Mouse (Mus musculus) right cerebral cortex, adult 18-20 months (tissue): Measurements from ENCODE around the gene Akt2.

Source experiments
- DNase-seq: peaks from one replicate; pipeline ENCODE4 v3.0.0; 2022; ENCODE audit warnings: mixed read lengths

Akt2 gene

DNA sequence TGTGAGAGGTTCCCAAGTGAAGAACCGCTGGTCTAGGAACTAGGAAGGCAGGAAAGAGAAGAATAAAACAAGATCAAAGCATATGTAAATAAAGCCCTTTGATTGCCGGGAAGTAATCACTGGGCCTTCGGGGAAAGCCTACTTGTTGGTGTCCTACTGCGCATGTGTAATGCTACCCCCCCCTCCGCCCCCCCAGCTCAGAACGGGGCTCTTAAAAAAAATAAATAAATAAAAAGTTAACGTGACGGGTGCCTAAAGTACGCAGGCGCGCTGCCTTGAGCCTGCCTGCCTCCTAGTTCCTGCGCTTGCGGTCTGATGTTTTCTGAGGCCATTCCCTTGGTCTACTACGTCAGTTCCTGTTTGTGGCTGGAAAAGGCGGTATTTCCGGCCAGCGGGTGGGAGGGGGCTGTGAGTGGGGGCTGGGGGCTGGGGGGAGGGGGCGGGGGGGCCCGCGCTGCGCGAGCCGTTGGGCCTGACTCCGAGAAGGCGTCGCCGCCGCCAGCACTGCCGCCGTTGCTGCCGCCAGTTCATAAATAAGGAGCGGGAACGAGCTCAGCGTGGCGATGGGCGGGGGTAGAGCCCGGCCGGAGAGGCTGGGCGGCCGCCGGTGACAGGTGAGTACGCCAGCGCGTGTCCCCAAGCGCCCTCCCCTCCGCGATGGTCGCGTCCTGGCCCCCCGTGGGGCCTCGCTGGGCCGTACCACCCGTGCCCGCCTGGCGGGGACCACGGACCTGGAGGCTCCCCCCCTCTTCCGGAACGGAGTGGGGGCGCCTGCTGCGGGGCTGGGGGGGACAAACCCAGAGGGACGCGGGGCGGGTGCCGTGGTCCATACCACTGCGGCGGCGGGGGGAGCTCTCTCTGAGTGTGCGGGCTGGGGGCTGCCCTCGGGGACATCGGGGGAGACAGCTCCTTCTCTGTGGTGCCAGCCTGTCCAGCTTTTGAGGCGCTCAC, at the start of gene Akt2:
Gene Akt2, plus strand, starts transcription at position 287 of the 951 bp plus-strand sequence.
- DNase-seq: peak; percentile 95

DNA sequence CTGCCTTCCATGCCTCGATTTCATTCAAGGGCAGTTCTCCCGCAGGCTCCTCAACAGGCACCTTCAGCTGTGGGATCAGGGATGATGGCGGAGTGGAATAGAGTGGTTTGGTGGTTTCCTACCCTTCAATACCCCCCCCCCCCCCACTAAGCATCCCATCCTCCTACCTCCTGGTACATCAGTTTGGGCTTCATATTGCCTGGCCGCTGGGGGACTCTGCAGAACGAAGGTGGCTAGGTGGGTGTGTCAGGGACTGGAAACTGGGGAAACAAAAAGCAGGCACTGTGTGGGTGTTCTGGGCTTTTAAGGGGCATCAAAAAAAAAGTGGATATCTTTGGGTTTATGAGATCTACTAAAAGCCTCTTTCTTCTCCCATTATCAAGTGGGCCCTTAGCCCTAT, 49.4 kb upstream of the Akt2 start:
- no peak for DNase-seq

DNA sequence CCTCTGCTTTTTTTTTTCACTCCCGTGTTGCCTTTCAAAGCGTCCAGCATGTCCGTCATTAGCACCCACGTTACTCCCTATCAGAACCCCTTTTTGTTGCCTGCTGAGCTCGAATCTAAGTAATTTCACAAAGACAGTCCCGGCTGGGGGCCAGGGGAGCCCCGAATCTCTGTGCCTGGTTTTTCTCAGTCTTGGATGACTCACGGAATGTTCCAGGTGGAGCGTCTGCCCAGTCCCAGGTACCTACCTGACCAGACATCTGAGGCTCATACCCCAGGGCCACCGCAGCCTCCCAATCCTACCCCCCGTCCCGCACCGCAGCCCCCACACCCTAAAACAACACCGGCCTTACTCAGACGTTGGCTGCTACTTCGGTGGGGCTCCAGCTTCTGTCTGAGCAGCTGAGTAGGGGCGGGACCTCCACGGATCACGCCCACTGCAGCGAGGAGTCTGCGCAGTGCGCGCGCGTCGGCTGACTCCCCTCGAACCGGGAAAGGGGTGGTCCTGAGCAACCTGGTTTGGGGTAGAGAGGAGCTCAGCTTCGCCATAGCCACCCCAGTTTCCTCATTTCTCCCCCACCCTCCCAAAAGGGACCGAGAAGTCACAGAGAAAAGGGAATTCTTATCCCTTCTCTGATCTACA, 48.8 kb upstream of the Akt2 start:
- peak; percentile 94 for DNase-seq

DNA sequence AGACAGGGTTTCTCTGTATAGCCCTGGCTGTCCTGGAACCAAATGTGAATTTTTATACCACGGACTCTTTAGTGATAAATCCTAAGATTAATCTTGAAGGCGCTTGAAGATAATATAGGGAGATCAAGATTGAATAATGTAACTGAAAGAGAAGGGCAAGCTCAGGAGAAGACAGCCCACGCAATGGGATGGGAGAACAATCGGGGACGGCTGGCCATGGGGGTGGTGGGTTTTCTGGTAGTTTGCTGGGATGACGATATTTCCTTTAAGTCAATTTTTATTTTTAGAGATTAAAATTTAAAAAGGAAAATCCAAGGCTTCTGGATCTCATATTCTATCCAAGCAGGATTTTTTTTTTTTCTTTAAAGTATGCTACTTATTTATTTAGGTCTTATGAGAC, 48.3 kb upstream of the Akt2 start:
- DNase-seq: no peak

DNA sequence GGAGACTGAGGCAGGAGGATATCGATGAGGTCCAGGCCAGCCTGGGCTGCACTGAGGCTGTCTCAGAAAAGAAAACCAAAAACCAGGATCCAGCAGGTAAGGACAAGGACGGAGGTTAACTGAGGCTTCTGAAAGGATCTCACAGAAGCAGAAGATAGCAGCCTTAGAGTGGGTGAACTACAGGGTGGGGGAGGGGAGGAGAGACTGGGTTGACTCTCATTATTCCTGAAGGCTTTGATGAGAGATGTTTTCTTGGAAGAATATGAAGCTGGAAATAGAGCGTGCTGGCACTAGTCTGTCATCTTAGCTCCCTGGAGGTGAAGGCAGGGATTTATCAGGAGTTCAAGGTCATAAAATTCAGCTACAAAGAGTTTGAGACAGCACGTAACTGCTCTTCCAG, 47.5 kb upstream of the Akt2 start:
- DNase-seq: no peak

DNA sequence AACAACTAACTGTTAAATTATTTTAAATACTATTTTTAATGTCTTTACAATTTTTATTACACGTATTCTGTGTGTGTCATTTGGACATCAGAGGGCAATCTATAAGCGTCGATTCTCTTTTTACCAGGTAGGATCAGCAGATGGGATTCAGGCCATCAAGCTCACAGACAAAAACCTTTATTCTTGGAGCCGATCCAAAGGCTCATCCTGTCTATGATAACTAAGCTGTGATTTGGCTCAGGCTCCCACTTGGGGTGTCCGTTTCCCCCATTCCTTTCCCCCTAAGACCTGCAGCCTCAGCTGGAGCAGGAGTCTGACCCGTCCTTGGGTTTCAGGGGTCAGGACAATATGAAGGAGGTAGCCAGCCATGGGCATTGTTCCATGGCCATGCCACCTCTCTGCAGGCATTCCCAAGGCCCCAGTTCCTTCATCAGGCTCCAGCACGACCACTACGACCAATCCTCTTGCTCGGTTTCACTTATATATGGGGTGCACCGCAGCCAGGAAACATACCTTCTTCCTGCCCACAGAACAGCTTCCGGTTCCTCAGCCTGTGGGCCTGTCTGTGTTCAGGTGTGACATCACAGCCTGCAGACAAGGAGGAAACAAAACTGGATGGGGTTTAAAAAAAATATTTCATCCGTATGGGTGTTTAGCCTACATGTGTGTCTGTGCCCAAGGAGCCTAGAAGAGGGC, 46.5 kb upstream of the Akt2 start:
- DNase-seq: no peak

DNA sequence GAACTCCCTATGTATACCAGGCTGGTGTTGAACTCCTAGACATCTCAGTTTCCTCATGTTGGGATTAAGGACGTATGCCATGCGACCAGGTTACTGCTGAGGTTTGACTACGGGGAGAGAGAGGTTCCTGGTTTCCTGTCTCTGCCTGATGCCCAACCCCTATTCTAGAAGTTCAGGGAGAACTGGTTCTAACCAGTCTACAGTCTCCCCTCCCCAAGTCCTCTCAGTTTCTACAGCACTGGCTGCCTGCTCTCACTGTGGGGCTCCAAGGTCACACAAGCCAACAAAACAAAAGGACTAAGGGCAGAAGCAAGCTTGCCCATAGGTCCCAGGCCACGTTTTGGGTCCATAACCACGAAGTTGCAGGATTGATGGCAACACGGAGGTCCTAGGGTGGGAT, 41.8 kb upstream of the Akt2 start:
- DNase-seq: no peak

DNA sequence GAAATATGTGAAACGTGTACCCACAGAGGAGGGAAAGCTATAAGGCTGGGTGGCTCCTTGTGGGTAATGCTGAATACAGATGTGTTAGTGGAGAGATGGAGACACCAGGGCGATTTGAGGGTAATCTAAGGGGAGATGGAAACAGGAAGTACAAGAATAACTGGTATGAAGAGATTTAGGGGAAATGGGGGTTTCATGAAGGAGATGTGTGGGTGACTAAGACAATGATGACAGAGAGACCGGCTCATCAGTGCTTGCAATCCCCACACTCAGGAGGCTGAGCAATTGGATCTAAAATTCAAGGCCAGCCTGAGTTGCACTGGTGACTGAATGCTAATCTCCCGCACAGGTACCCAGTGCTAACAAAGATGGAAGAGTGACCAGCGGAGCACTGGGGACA, 39.3 kb upstream of the Akt2 start:
- no peak for DNase-seq

DNA sequence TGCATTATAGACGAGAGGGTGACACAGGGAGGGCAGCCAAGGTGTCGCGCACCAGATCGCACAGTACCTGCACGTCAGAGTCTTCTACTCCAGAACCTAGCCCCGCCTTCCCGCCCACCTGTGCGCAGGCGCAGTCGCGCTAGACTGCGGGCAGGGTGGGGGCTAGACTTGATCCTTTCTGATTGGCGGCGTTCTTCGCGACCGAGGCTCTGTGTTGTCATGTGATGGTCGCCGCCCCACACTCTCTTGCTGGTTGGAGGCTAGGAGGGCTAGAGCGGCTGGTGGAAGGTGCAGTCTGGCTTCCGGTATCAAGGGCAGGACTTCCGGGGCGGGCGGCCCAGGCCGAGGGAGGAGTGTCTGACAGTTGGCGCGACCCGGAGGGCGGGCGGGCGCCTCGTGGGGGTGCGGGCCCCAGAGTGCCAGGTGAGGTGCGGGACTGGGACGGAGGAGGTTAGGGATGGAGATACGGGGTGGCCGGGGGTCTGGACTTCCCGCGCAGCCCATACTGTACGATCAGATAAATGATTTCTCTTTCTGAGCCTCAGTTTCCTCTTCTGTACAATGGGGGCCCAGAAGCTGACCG, 38.3 kb upstream of the Akt2 start, which contains the start of the genes Pld3 and 2310022A10Rik:
Gene Pld3, minus strand, starts transcription at position 288 of the 583 bp plus-strand sequence.
Gene 2310022A10Rik, plus strand, starts transcription at position 303 of the 583 bp plus-strand sequence.
- peak; percentile 99 for DNase-seq

DNA sequence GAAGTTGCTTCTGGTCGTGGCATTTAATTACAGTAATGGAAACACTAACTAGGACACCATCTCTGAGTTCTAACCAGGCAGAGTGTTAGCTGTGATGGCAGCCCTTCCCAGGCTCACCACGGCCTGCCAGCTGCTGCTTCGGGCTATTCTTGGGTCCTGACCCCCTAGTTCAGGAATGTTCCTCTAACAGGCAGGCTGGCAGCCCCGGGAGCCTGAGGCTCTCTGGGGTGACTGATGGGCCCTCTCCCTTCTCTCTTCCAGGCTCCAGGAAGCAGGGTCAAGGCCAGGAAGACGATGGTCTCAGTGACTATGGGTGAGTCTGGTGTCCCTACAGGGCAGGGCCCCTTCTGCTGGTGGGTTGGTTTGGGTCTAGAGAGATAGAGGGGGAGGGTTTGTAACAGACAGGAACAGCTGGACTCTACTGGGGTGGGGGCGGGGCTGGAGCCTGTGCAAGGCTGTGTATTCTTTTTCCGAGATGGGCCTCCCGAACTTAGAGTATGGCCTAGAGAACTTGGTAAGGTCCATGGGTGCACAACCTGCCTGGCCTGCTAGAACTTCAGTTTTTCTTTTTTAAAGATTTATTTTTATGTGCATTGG, 31.0 kb upstream of the Akt2 start:
- DNase-seq: no peak

DNA sequence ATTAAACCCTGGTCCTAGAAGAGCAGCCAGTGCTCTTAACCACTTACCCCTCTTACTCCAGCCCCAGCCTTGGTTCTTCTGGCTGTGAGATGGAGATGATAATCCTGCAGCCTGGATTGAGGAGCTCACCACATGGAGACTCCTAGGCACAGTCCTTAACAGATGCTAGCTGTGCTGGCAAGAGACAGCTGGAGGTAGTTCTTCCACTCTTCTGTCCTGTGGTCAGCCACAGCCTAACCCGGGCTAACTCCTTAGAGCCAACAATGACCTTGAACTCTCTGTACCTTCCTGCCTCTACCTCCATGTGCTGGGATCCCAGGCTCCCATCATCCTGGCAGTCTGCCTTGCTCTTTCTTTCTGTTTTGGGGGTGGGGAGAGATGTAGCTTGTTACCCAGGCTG, 30.4 kb upstream of the Akt2 start:
- no peak for DNase-seq

DNA sequence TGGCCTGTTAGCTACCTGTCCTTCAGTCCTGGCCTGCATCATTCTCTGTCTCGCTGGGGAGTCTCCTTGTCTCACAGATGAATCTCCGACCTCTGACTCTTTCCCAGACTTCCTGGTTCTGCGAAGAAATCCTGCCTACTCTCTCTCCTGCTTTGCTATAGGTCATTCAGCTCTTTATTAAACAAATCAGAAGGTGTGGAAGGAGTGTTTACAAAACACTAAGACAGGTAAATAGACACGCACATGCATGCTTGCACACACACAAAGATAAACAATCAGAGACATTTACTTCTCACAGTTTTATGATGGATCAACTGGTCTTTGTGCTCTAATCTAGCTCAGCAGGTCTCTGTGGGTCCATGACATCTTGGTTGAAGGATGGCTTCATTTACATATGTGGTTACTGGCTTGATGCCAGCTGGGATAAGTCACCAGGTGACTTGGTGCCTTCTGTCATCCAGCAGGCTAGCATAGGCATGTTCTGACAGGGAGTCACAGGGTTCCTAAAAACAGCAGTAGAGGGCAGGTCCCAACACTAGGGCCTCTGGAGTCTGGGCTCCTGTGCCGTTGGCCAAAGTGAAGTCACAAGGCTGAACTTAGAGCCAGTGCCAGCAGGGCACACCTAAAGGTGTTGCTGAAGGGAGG, 21.6 kb upstream of the Akt2 start:
- no peak for DNase-seq

DNA sequence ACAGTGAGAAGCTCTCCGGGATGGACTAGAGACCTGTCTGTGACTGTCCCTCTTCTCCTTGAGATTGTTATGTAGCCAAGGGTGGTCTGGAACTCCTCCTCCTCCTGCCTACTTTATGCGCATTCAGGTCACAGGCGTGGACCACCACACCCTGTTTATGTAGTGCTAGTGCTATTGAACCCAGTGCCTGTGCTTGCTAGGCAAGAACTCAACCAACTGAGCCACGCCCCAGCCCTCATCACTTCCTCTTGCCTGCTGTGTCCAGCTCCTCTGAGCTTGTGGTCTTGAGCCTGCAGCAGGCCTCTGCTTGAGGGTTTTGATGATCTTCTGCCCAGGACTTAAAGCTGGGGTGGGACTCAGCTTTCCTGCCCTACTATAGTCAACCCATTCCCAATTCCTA, 19.2 kb upstream of the Akt2 start:
- DNase-seq: no peak

DNA sequence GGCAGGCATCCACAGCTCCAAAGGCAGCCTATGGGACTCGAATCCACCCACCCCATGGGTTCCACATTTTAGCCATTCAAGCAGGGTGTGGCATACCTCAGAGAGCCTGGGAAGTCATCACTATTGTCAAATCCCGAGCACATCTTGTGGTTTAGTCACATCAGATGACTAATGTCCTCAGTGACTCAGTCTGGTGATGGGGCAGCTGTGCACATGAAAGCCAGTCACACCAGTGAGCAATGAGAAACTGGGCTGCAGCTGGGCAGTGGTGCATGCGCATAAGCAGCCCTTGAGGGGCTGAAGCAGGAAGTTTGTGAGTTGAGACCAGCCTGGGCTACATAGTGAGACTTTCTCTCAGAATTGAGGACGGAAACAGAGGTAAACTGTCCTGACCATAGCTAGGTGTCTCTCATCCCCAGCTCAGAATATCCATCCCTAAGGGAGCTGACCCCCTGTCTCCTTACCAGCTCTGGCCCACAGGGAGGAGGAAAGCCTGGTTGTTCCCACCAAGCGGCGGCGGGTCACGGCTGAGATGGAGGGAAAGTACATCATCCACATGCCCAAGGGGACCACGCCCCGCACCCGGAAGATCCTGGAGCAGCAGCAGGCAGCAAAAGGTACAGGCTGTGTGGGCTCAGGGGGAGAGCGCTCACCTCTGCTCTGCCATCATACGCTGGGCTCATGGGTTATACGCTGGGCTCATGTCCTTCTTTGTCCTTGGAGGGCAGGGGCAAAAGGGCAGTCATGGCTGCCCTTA, 17.1 kb upstream of the Akt2 start:
- DNase-seq: no peak

DNA sequence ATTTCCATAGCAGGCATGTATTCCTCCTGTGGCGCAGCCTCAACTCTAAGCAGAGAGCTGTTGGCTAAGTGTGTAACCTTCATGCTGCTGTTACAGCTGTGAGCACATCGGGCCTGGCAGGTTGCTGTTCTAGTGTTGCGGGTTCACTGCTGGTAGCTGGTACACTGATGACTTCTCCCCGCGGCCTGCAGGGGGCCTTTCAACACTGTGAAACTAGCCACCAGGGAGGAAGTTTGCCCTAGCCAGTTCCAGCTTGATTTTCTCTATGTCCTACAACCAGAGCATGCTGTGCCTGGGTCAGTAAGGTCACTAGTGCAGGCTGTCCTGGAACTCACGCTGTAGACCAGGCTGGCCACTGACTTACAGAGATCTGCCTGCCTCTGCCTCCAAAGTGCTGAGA, 14.4 kb upstream of the Akt2 start:
- DNase-seq: peak; percentile 38

DNA sequence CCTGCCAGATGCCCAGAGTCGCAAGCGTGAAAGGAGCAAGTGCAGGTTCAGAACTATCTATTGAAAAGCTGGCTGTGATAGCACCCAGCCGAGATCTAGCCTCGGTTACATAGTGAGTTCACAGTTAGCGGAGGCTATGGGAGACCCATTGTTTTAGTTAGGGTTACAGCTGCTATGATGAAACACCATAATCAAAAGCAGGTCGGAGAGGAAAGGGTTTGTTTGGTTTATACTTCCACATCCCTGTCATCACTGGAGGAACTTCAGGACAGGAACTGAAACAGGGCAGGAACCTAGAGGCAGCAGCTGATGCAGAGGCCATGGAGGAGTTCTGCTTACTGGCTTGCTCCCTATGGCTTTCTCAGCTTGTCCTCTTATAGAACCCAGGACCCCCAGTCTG, 13.8 kb upstream of the Akt2 start:
- DNase-seq: no peak

DNA sequence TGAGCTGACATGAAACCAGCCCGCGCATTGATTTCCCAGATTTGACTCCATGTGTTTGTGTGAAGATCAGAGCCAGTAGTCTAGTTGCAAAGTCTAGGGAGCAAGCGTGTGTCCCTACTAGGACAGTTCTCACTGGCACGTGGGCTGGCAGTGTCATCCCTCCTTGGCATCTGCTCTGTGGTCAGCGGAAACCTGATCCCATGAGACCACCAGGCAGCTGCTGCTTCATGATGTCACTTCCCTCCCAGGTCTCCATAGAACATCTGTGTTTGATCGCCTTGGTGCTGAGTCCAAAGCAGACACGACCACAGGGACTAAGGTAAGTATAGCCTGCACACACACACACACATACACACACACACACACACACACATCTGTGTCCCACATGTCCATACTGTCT, 12.9 kb upstream of the Akt2 start:
- DNase-seq: no peak

DNA sequence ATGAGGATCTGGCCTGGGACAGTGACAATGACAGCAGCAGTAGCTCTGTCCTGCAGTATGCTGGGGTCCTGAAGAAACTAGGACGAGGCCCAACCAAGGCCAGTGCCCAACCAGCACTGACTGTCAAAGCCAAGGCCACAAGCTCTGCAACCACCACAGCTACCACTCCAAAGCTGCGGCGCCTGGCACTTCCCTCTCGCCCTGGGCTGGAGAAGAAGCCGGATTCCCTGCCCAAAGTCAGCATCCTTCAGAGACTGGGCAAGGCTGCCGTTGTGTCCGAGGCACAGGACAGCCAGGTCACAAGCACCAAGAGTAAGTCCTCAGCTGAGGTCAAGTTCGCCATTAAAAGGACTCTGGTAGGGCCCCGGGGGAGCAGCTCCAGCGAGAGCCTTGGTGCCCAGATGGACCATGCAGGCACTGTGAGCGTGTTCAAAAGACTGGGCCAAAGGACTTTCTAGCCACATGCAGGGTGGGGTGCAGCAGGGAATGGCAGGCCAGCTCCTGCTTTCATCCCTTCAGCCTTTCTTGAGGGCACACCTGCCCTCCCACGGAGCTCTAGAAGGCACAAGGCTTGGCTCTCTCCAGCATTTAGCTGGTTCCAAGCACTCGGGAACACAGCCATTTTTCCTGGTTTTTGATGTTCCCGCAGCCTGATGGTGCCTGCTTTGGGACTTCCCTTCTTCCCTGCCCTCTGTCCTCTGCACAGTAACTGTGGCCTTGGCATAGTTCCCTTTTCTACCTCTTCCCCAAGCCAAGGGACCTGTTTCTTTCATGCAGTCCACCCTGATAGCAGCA, 10.8 kb upstream of the Akt2 start:
- no peak for DNase-seq

DNA sequence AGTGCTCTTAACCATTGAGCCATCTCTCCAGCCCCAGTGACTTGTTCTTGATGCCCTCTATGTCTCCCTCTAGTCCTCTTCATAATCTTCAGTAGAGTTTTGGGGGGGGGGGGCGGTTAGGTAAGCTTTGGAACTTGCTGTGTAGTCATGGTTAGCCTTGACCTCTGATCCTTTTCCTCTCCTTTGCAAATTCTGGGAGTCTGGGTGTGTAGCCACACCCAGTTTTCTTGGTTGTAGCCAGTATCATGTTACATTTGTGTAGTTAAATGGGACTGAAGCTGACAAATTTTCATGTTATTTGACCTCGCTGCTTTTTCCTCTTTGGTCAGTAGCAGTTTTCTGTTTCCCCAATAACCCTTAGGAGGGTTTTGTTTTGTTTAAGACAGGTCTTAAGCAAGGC, 4.5 kb upstream of the Akt2 start:
- no peak for DNase-seq

DNA sequence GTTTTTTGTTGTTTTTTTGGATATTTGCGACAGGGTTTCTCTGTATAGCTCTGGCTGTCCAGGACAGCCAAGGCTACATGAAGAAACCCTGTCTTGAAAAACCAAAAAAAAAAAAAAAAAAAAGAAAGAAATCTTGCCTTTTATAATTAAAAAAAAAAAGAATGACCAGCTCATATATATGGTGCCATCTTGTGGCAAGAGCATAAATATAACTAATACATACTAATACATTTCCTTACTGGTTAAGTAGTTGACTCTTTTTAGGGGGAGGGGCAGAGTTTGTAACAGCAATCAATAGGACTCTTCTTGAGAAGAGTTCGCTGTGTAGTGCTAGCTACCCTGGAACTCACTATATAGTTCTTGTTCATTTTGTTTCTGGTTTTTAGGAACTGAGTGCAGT, 3.6 kb upstream of the Akt2 start:
- no peak for DNase-seq

DNA sequence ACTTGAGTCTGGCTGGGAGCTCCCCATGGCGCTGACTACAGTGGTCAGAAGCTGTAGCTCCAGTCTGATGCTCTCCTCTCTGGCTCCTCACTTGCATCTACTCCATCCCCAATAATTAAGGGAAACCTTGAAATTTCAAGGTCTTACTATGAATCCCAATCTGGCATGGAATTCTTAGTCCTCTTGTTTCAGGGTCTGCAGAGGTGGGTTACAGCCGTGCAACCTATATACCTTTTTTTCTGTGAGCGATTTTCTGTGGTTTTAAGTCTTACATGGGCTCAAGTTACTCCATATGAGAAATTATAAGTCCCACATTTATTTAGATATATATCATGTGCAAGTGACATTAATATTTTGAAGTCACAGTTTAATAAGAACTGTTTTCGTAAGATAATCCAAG, 1.3 kb upstream of the Akt2 start:
- DNase-seq: no peak
